Mouse (Mus musculus) natural killer cell, adult 2 months (primary cell): Measurements from ENCODE around the gene Kif3a.

ENCODE experiments used
- DNase-seq, 2 experiments: peaks; one replicate each; pipeline ENCODE4 v3.0.0; 2022; ENCODE audit warnings: low spot score in 2 of 2

Kif3a gene

GRCm38 (mm10) chr11:53651441-53651840 lies 84.3 kb downstream of the Kif3a start:
- no peak for DNase-seq
